ENCODE assay signal across 8 mouse cellular contexts in the genomic region with DNA sequence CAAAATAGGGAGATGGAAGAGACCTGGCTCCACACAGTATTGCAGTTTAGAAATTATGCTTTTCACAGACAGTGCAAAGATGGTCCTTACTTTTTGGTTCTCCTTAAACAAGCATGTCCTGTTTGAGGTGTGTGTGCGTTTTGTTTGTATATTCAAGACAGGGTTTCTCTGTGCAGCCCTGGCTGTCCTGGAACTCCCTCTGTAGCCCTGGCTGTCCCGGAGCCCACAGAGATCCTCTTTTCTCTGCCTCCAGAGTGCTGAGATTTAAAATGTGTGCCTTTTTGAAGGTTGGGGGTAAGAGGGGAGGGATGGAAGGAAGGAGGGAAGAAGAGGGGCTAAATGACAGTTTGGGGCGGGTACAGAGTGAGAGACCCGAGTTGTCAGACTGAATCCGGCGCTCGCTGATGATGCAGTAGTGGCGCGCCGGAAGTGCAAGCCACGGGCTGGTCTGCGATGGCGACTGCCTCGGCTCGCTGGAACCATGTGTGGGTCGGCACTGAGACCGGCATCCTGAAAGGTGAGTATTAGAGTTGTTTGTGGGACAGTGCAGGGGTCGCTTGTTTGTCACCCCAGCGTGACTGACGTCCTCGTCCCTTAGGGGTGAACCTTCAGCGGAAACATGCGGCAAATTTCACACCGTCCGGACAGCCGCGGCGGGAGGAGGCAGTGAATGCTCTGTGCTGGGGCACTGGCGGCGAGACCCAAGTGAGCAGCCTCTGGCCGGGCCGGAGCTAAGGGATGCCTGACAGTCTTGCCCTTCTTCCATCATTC. TPM values are rescaled to one million over a fixed set of nuclear protein-coding genes. Genes with fewer than 3 reads are reported as not detected.
DNase-seq lines count a peak whose midpoint lies in the region; ATAC-seq lines count a peak whose summit lies in the region.

Gene Wdr74 (plus strand): TSS at position 439 of the 771 bp plus-strand sequence.

- peak; percentile 90 for DNase-seq in adipocyte (ENCODE audit: low spot score)
- peak; percentile 96 for DNase-seq in embryo, embryonic 10 days (ENCODE audit: low spot score)
- DNase-seq in gastrocnemius, postnatal 10 days, result peak; percentile 93
- DNase-seq in induced T-regulatory cell, adult 2 months (ENCODE audit: low read depth), result peak; percentile 96
- peak; percentile 88 to 93 for DNase-seq in left cerebral cortex, adult 8-10 months (ENCODE audit: low spot score in 2 of 2)
- DNase-seq in right cerebral cortex, adult 18-20 months, result peak; percentile 94
- peak; percentile 87 for DNase-seq in urinary bladder, adult 2 months (ENCODE audit: low spot score)

- ATAC-seq in megakaryocyte, adult 5-6 weeks (ENCODE audit: poor library complexity, severe bottlenecking), result peak; percentile 100

RNA-seq across cellular contexts. Expression of gene Wdr74, which starts in this region (rescaled TPM):
- total RNA-seq in gastrocnemius, postnatal 10 days (2021), result 10 to 100 TPM; 26.5 to 27.4 TPM
- total RNA-seq in left cerebral cortex, adult 8-10 months (2022), result 10 to 100 TPM; 43.0 to 47.5 (median 45.1) TPM
- 30.3 and 37.1 TPM in 2 replicates for total RNA-seq in megakaryocyte, adult 5-6 weeks (2015)
- 38.2 and 38.5 TPM in 2 replicates for total RNA-seq in megakaryocyte, adult 5-6 weeks (2017)
- 37.9 and 45.9 TPM in 2 replicates for polyA plus RNA-seq in urinary bladder, adult 2 months (2012; rRNA removed)

Comparison
In these comparisons a context has a peak if more than half of its experiments do, and no peak if none do; other contexts are left out.
1. Peak in every context shown above with its lines: DNase-seq and ATAC-seq.